Mouse (Mus musculus): ENCODE measurements around the gene Bend5. TPM values are rescaled to one million over a fixed set of nuclear protein-coding genes. Genes with fewer than 3 reads are reported as not detected.

Gene Bend5
- polyA plus RNA-seq (2012; rRNA removed) = 24.3 and 34.2 TPM in 2 replicates

GRCm38 (mm10) chr4:111414818-111415488 lies at the start of gene Bend5:
TSS of gene Bend5 (plus strand) at chr4:111415006.
- no peaks in the 10 kb centered on the region for H3K27me3 ChIP-seq (replicated peaks; ENCODE audit: control insufficient read depth, insufficient read depth, low read length)
- peaks cover 29% of the 10 kb centered on the region; the same call in 1 of the 2 replicates for H3K4me1 ChIP-seq (ENCODE audit: control insufficient read depth, insufficient read depth, low read length)
- WGBS = 1% methylated on average over 64 of the region's 66 CpGs
- H3K27ac ChIP-seq (ENCODE audit: insufficient read depth, low read depth, low read length) = peak within 1 kb of the TSS; percentile 87
- H3K4me3 ChIP-seq (ENCODE audit: insufficient read depth, low read depth, low read length) = peak within 1 kb of the TSS; percentile 75
- TF ChIP-seq POLR2A (IDR thresholded peaks at IDR 0.05; ENCODE audit: low read depth, low read length) (no peak), CTCF (conservative IDR thresholded peaks at IDR 0.05; ENCODE audit: insufficient read depth, insufficient read length, low read depth, low read length) (no peak)
- H3K36me3 ChIP-seq (ENCODE audit: control insufficient read depth, insufficient read depth, low read length) = no peaks in the 10 kb centered on the region
- peak; percentile 75 for DNase-seq

DNA sequence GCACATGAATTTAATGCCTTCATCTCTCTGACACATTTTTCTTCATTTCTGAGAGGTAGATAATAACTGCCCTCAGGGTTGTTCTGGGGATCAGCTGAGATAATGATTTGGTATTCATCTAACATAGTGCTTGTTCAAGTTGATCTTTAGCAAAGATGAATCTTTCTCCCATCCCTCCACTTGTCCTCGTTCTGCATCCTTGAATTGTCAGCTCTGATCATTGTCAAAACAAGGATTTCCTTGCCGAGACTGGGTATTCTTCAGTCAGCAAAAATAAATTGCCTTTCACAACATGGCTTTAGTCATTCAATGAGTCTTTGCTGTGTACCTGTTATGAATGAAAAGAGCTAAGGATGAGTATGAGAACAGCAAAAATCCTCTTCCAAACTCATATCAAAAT lies 47.0 kb upstream of the Bend5 start:
- Histone ChIP-seq H3K36me3 (ENCODE audit: control insufficient read depth, insufficient read depth, low read length) (no peaks in the 10 kb centered on the region), H3K4me3 (ENCODE audit: insufficient read depth, low read depth, low read length) (no peak overlapping the region), H3K4me1 (ENCODE audit: control insufficient read depth, insufficient read depth, low read length) (no peaks in the 10 kb centered on the region), H3K27ac (ENCODE audit: insufficient read depth, low read depth, low read length) (no peak overlapping the region), H3K27me3 (replicated peaks; ENCODE audit: control insufficient read depth, insufficient read depth, low read length) (no peaks in the 10 kb centered on the region)
- TF ChIP-seq CTCF (conservative IDR thresholded peaks at IDR 0.05; ENCODE audit: insufficient read depth, insufficient read length, low read depth, low read length) (no peak), POLR2A (IDR thresholded peaks at IDR 0.05; ENCODE audit: low read depth, low read length) (no peak)
- no peak for DNase-seq
- WGBS = 66% methylated on average over 2 of the region's 2 CpGs

DNA sequence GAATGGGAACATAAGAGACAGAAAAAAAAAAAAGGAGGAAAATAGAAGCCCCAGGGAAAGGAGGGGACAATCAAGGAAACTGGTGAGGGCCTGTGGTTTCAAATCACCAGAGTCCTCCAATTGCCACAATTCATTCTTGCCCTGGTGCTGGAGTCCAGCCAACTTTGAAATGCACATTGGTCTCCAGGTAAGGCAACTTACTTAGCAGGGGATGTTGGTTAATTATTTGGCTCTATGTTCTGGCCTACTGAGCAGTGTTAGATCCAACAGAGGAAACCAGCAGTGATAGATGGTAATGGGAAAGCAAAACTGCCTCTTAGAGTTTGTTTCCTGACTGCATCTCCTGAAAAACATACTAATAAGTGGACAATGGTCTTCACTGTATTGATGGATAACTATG lies 37.6 kb upstream of the Bend5 start:
- H3K27me3 ChIP-seq (replicated peaks; ENCODE audit: control insufficient read depth, insufficient read depth, low read length) = no peaks in the 10 kb centered on the region
- TF ChIP-seq CTCF (conservative IDR thresholded peaks at IDR 0.05; ENCODE audit: insufficient read depth, insufficient read length, low read depth, low read length) (no peak), POLR2A (IDR thresholded peaks at IDR 0.05; ENCODE audit: low read depth, low read length) (no peak)
- H3K4me3 ChIP-seq (ENCODE audit: insufficient read depth, low read depth, low read length) = no peak overlapping the region
- DNase-seq = peak; percentile 90
- no peaks in the 10 kb centered on the region for H3K36me3 ChIP-seq (ENCODE audit: control insufficient read depth, insufficient read depth, low read length)
- H3K27ac ChIP-seq (ENCODE audit: insufficient read depth, low read depth, low read length) = peak overlapping the region; percentile 84
- H3K4me1 ChIP-seq (ENCODE audit: control insufficient read depth, insufficient read depth, low read length) = peaks cover 8% of the 10 kb centered on the region; the same call in 1 of the 2 replicates

- Histone ChIP-seq H3K27ac (ENCODE audit: insufficient read depth, low read depth, low read length) (peak overlapping the region; percentile 65), H3K4me1 (ENCODE audit: control insufficient read depth, insufficient read depth, low read length) (peaks cover 13% of the 10 kb centered on the region; the same call in 1 of the 2 replicates), H3K36me3 (ENCODE audit: control insufficient read depth, insufficient read depth, low read length) (no peaks in the 10 kb centered on the region), H3K27me3 (replicated peaks; ENCODE audit: control insufficient read depth, insufficient read depth, low read length) (no peaks in the 10 kb centered on the region), H3K4me3 (ENCODE audit: insufficient read depth, low read depth, low read length) (no peak overlapping the region)
- 62% methylated on average over 3 of the region's 3 CpGs for WGBS
- DNase-seq = peak; percentile 82
- TF ChIP-seq POLR2A (IDR thresholded peaks at IDR 0.05; ENCODE audit: low read depth, low read length) (no peak), CTCF (conservative IDR thresholded peaks at IDR 0.05; ENCODE audit: insufficient read depth, insufficient read length, low read depth, low read length) (no peak)
Measured at GRCm38 (mm10) chr4:111378071-111378470, 36.7 kb upstream of the Bend5 start.

DNA sequence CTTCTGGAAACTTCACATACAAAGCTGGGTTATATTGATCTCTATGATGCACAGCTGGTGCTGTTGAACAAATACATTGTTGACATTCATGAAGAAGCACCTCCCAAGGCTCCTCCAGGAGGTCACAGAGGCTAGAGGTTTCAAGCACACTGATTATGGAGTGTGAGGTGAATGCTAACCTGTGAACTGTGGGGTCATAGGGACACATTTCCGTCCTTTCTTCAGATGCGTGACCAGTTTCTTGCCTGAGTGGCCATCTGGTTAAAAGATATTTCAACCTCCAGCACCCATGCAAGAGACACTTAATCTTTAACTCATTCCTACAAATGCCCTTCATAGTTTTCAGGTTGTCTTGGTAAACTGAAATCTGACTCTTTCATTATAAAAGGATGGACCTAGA lies 31.7 kb upstream of the Bend5 start:
- H3K4me1 ChIP-seq (ENCODE audit: control insufficient read depth, insufficient read depth, low read length) = peaks cover 9% of the 10 kb centered on the region; the same call in 1 of the 2 replicates
- DNase-seq = peak; percentile 92
- TF ChIP-seq POLR2A (IDR thresholded peaks at IDR 0.05; ENCODE audit: low read depth, low read length) (no peak), CTCF (conservative IDR thresholded peaks at IDR 0.05; ENCODE audit: insufficient read depth, insufficient read length, low read depth, low read length) (no peak)
- no peak overlapping the region for H3K4me3 ChIP-seq (ENCODE audit: insufficient read depth, low read depth, low read length)
- H3K27ac ChIP-seq (ENCODE audit: insufficient read depth, low read depth, low read length) = peak overlapping the region; percentile 90
- no peaks in the 10 kb centered on the region for H3K36me3 ChIP-seq (ENCODE audit: control insufficient read depth, insufficient read depth, low read length)
- 38% methylated on average over 2 of the region's 2 CpGs for WGBS
- H3K27me3 ChIP-seq (replicated peaks; ENCODE audit: control insufficient read depth, insufficient read depth, low read length) = no peaks in the 10 kb centered on the region

- Histone ChIP-seq H3K27me3 (replicated peaks; ENCODE audit: control insufficient read depth, insufficient read depth, low read length) (no peaks in the 10 kb centered on the region), H3K4me1 (ENCODE audit: control insufficient read depth, insufficient read depth, low read length) (no peaks in the 10 kb centered on the region), H3K4me3 (ENCODE audit: insufficient read depth, low read depth, low read length) (no peak overlapping the region), H3K36me3 (ENCODE audit: control insufficient read depth, insufficient read depth, low read length) (no peaks in the 10 kb centered on the region), H3K27ac (ENCODE audit: insufficient read depth, low read depth, low read length) (no peak overlapping the region)
- no peak for DNase-seq
- TF ChIP-seq CTCF (conservative IDR thresholded peaks at IDR 0.05; ENCODE audit: insufficient read depth, insufficient read length, low read depth, low read length) (no peak), POLR2A (IDR thresholded peaks at IDR 0.05; ENCODE audit: low read depth, low read length) (no peak)
Measured at GRCm38 (mm10) chr4:111390736-111391135, 24.1 kb upstream of the Bend5 start.

DNA sequence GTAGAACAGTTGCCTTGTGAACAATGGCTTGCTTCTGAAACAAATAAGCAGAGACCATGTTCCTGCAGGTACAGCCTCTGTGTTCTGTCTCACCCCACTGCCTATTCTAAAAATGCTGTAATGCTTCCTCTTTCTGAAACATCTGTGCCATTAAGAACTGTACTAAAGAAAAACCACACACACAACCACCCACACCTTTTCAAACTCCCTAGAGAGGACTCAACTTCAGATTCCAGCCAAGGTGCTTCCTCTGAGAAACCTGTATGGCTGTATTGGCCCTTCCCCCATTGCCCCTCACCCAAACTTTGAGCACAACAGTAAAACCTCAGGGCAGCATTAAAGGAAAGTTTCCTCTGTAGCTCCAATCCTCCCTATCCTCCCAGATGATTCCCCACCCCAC lies 15.0 kb upstream of the Bend5 start:
- no peak for TF ChIP-seq POLR2A (IDR thresholded peaks at IDR 0.05; ENCODE audit: low read depth, low read length)
- TF ChIP-seq CTCF (conservative IDR thresholded peaks at IDR 0.05; ENCODE audit: insufficient read depth, insufficient read length, low read depth, low read length) = no peak
- no peak for DNase-seq
- no peaks in the 10 kb centered on the region for H3K36me3 ChIP-seq (ENCODE audit: control insufficient read depth, insufficient read depth, low read length)

More for the DNA sequence above, 15.0 kb upstream of the Bend5 start:
- peaks cover 6% of the 10 kb centered on the region; the same call in 1 of the 2 replicates for H3K4me1 ChIP-seq (ENCODE audit: control insufficient read depth, insufficient read depth, low read length)
- H3K4me3 ChIP-seq (ENCODE audit: insufficient read depth, low read depth, low read length) = no peak overlapping the region
- H3K27me3 ChIP-seq (replicated peaks; ENCODE audit: control insufficient read depth, insufficient read depth, low read length) = no peaks in the 10 kb centered on the region
- H3K27ac ChIP-seq (ENCODE audit: insufficient read depth, low read depth, low read length) = no peak overlapping the region
